Mouse (Mus musculus): ENCODE measurements around the gene Ddah2. TPM values are rescaled to one million over a fixed set of nuclear protein-coding genes. Genes with fewer than 3 reads are reported as not detected.
A peak's percentile ranks its signal among the peaks of the same experiment; 100 is the strongest.

Ddah2 gene
- total and polyA plus RNA-seq, 3 experiments: 8.6 to 11.1 TPM; not detected in 1

DNA sequence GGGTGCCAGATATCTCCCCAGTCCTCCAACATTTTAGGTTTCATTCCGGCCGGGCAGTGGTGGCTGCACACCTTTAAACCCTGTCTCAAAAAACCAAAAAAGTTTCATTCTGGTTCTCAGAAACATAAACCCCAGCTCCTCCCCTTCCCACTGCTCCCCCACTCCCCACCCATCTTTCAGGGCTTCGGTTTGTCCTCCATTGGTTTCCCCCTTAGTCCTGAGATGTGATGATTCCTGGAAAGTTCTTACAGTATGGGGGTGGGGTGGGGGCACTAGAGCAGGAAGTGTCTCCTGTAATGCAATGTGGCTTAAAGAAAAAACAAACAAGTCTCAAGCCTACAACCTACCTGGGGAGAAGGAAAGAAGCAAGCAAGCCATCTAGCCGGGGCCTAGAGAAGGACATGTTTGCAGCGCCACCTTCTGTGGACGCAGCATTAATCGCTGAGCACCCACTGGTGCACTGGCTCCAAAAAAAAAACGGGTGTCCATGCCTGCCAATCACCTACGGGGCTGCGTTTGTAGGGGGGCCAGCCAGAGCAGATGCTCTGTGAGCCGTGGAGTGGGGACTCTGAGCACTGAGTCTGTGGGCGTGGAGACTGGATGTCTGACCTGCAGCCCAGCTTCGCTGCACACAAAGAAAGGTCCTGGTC, 47.0 kb downstream of the Ddah2 start (continued):
- TF ChIP-seq POLR2AphosphoS5 (IDR thresholded peaks at IDR 0.05; ENCODE audit: borderline replicate concordance, low read depth, low read length) (no peak), USF2 (IDR thresholded peaks at IDR 0.05; ENCODE audit: borderline replicate concordance in 1 of 2, insufficient read depth in 1 of 2, low read depth in 1 of 2, low read length in 2 of 2) (no peak), MYB (IDR thresholded peaks at IDR 0.05; ENCODE audit: low read depth, low read length) (no peak), CHD1 (IDR thresholded peaks at IDR 0.05; ENCODE audit: low read depth, low read length) (no peak; the same call in 1 of the 2 replicates), HCFC1 (IDR thresholded peaks at IDR 0.05; ENCODE audit: low read depth, low read length) (peak; percentile 52; the same call in 1 of the 2 replicates)

DNA sequence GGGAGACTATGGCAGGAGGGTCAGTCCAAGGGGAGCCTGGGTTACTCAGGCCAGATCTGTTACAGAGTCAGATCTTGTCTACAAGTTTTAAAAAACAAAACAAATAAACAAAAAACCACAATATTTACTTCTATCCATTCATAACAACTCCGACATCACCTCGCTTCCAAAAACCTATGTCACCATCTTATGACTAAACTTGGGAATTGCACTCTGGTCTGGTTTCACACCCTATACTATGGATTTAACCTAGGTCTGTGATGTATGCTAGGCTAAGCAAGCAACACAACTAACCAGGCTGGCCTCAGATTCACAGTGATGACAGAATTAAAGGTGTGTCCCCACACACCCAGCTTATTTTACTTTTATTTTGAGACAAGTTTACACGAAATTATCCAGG, 47.7 kb downstream of the Ddah2 start:
- Histone ChIP-seq H3K4me3 (ENCODE audit: control insufficient read depth in 1 of 2, insufficient read depth in 1 of 2, low read depth in 2 of 2, low read length in 2 of 2) (no peak overlapping the region), H3K27me3 (ENCODE audit: control insufficient read depth in 1 of 2, insufficient read depth in 2 of 2, low read length in 2 of 2) (no peaks in the 10 kb centered on the region), H3K36me3 (ENCODE audit: control insufficient read depth in 1 of 2, insufficient read depth in 2 of 2, low read length in 2 of 2) (peaks cover 0 to 31% of the 10 kb centered on the region in 2 experiments; a peak in 2 of 4 replicates), H3K4me1 (ENCODE audit: control insufficient read depth in 1 of 2, insufficient read depth in 2 of 2, low read length in 2 of 2) (peaks cover 22 to 36% of the 10 kb centered on the region in 2 experiments), H3K9me3 (replicated peaks; ENCODE audit: insufficient read depth, low read length) (no peaks in the 10 kb centered on the region), H3K27ac (ENCODE audit: control insufficient read depth, low read depth, low read length) (peak overlapping the region; percentile 96; the same call in 1 of the 2 replicates), H3K79me2 (ENCODE audit: control insufficient read depth, insufficient read depth, low read length, poor library complexity) (no peaks in the 10 kb centered on the region), H3K9ac (ENCODE audit: control insufficient read depth, low read depth, low read length, poor library complexity, severe bottlenecking) (peak overlapping the region; percentile 64; the same call in 1 of the 2 replicates)
- DNase-seq (ENCODE audit: low read depth, low spot score): peak; percentile 37
- TF ChIP-seq MEF2A (IDR thresholded peaks at IDR 0.05; ENCODE audit: extremely low read depth, insufficient replicate concordance, low read depth, low read length, poor library complexity, severe bottlenecking) (no peak), MYB (IDR thresholded peaks at IDR 0.05; ENCODE audit: low read depth, low read length) (no peak), RCOR1 (IDR thresholded peaks at IDR 0.05; ENCODE audit: low read depth, low read length) (no peak), TAL1 (IDR thresholded peaks at IDR 0.05; ENCODE audit: low read length) (no peak), CHD1 (IDR thresholded peaks at IDR 0.05; ENCODE audit: low read depth, low read length) (no peak), MXI1 (IDR thresholded peaks at IDR 0.05; ENCODE audit: low read depth, low read length) (no peak), RAD21 (IDR thresholded peaks at IDR 0.05; ENCODE audit: low read depth, low read length) (peak; percentile 51), MYC (IDR thresholded peaks at IDR 0.05; ENCODE audit: low read depth, low read length) (no peak), ELF1 (IDR thresholded peaks at IDR 0.05; ENCODE audit: low read depth, low read length) (no peak), ZKSCAN1 (IDR thresholded peaks at IDR 0.05; ENCODE audit: low read depth, low read length) (no peak), POLR2AphosphoS2 (IDR thresholded peaks at IDR 0.05; ENCODE audit: low read length) (no peak), SIN3A (IDR thresholded peaks at IDR 0.05; ENCODE audit: low read length) (no peak), USF2 (IDR thresholded peaks at IDR 0.05; ENCODE audit: borderline replicate concordance in 1 of 2, insufficient read depth in 1 of 2, low read depth in 1 of 2, low read length in 2 of 2) (no peak), ETS1 (IDR thresholded peaks at IDR 0.05; ENCODE audit: low read depth, low read length) (no peak), GABPA (IDR thresholded peaks at IDR 0.05; ENCODE audit: low read depth, low read length) (no peak), POLR2A (IDR thresholded peaks at IDR 0.05; ENCODE audit: control insufficient read depth in 1 of 2, insufficient read depth in 1 of 2, low read depth in 1 of 2, low read length in 2 of 2, poor library complexity in 1 of 2) (no peak), SMC3 (IDR thresholded peaks at IDR 0.05; ENCODE audit: low read depth, low read length) (peak; percentile 35; the same call in 1 of the 2 replicates), MAFK (IDR thresholded peaks at IDR 0.05; ENCODE audit: borderline replicate concordance, low read depth, low read length) (no peak), EP300 (IDR thresholded peaks at IDR 0.05; ENCODE audit: low read depth in 1 of 2, low read length in 2 of 2) (no peak), NRF1 (IDR thresholded peaks at IDR 0.05; ENCODE audit: insufficient read depth, low read depth, low read length, poor library complexity, severe bottlenecking) (no peak), KAT2A (conservative IDR thresholded peaks at IDR 0.05; ENCODE audit: low read depth, low read length) (no peak), MAZ (IDR thresholded peaks at IDR 0.05; ENCODE audit: low read depth, low read length) (no peak), CTCF (IDR thresholded peaks at IDR 0.05 in 2 of 3, conservative IDR thresholded peaks at IDR 0.05 in 1 of 3; ENCODE audit: control insufficient read depth in 1 of 3, insufficient read depth in 1 of 3, low read depth in 2 of 3, low read length in 3 of 3, poor library complexity in 1 of 3, severe bottlenecking in 1 of 3) (peak in 1 of 3 experiments; percentile 51; a peak in 2 of 6 replicates), ZC3H11A (IDR thresholded peaks at IDR 0.05; ENCODE audit: low read depth, low read length) (peak; percentile 30), CHD2 (IDR thresholded peaks at IDR 0.05; ENCODE audit: low read length) (no peak), HCFC1 (IDR thresholded peaks at IDR 0.05; ENCODE audit: low read depth, low read length) (no peak), ZNF384 (IDR thresholded peaks at IDR 0.05; ENCODE audit: low read depth, low read length) (no peak), MAX (IDR thresholded peaks at IDR 0.05; ENCODE audit: low read length) (no peak)

Data from MEL (cell line).